Mouse (Mus musculus) gastrocnemius, postnatal 36 days (tissue): ENCODE measurements around the gene BC049730. TPM values are rescaled to one million over a fixed set of nuclear protein-coding genes. Genes with fewer than 3 reads are reported as not detected.
"Not testable (repeated sequence)": the region's sequence is repeated elsewhere in the genome, so short reads cannot be mapped to it uniquely, and the experiment has no call there.

Source experiments
- DNase-seq, 2 experiments: peaks; one replicate each; pipeline ENCODE4 v3.0.0; 2022
- intact Hi-C: fragments of 180-260 bp; cut with DNase I; formaldehyde crosslinking; loops from one replicate; pipeline ENCODE4 v1.15.1; 2025
- long read RNA-seq, 2 experiments: library from polyadenylated mRNA; stranded (forward); transcript quantifications; one replicate each; pipeline ENCODE4 v2.0.0; 2021
- total RNA-seq, 2 experiments: library from RNA; stranded (reverse); gene quantifications; 2 replicates each; pipeline ENCODE4 v1.2.3; 2021

Gene BC049730
- not detected for total RNA-seq
- long read RNA-seq, experiment 1, result 0 reads
- long read RNA-seq, experiment 2, result 0 reads

- DNase-seq, result no peak
- intact Hi-C loops, result no loop called here
Observed at GRCm38 (mm10) chr7:24708832-24709292, at the start of gene BC049730. BC049730 (plus strand) TSS chr7:24709242.

GRCm38 (mm10) chr7:24659737-24660357 lies 49.2 kb upstream of the BC049730 start:
- intact Hi-C loops, result no loop called here
- no peak for DNase-seq

GRCm38 (mm10) chr7:24661118-24661904 lies 47.7 kb upstream of the BC049730 start:
- intact Hi-C loops, result no loop called here
- DNase-seq, result no peak

GRCm38 (mm10) chr7:24662575-24662974 lies 46.5 kb upstream of the BC049730 start:
- DNase-seq, result peak; percentile 33 to 37
- intact Hi-C loops, result no loop called here

GRCm38 (mm10) chr7:24664301-24664700 lies 44.7 kb upstream of the BC049730 start:
- no peak for DNase-seq
- intact Hi-C loops, result no loop called here

GRCm38 (mm10) chr7:24664959-24665358 lies 44.1 kb upstream of the BC049730 start:
- DNase-seq, result no peak
- intact Hi-C loops, result no loop called here

- intact Hi-C loops, result loop anchor here (2.0 kb wide), 1 partner anchor 49 kb away; no protein-coding TSS in a partner anchor
- DNase-seq, result no peak
Observed at GRCm38 (mm10) chr7:24671944-24672439, 37.0 kb upstream of the BC049730 start.

- intact Hi-C loops, result no loop called here
- DNase-seq, result no peak
Observed at GRCm38 (mm10) chr7:24676575-24676974, 32.5 kb upstream of the BC049730 start, which contains the start of gene Tex101. Tex101 (minus strand) TSS chr7:24676675.

GRCm38 (mm10) chr7:24684121-24684520 lies 24.9 kb upstream of the BC049730 start:
- DNase-seq, intact Hi-C loops: not testable (repeated sequence)

- DNase-seq, intact Hi-C loops: not testable (repeated sequence)
Observed at GRCm38 (mm10) chr7:24687519-24687918, 21.5 kb upstream of the BC049730 start.

- DNase-seq, intact Hi-C loops: not testable (repeated sequence)
Observed at GRCm38 (mm10) chr7:24692693-24693092, 16.3 kb upstream of the BC049730 start.

GRCm38 (mm10) chr7:24697891-24698290 lies 11.2 kb upstream of the BC049730 start:
- intact Hi-C loops, DNase-seq: not testable (repeated sequence)

- intact Hi-C loops, DNase-seq: not testable (repeated sequence)
Observed at GRCm38 (mm10) chr7:24702841-24703240, 6.2 kb upstream of the BC049730 start.

GRCm38 (mm10) chr7:24715039-24715438 lies 6.0 kb downstream of the BC049730 start:
- DNase-seq, result no peak
- intact Hi-C loops, result no loop called here

GRCm38 (mm10) chr7:24726808-24727207 lies 17.8 kb downstream of the BC049730 start, which contains the start of gene Gm4763:
Gm4763 (minus strand) TSS chr7:24726908.
- intact Hi-C loops, DNase-seq: not testable (repeated sequence)

GRCm38 (mm10) chr7:24735970-24736670 lies 27.1 kb downstream of the BC049730 start:
- DNase-seq, result no peak
- intact Hi-C loops, result no loop called here

- no peak for DNase-seq
- intact Hi-C loops, result no loop called here
Observed at GRCm38 (mm10) chr7:24750695-24751094, 41.7 kb downstream of the BC049730 start.

- DNase-seq, result no peak
- intact Hi-C loops, result no loop called here
Observed at GRCm38 (mm10) chr7:24751610-24752009, 42.6 kb downstream of the BC049730 start.

- intact Hi-C loops, result no loop called here
- DNase-seq, result no peak
Observed at GRCm38 (mm10) chr7:24753476-24753875, 44.4 kb downstream of the BC049730 start.

GRCm38 (mm10) chr7:24758520-24758919 lies 49.5 kb downstream of the BC049730 start:
- DNase-seq, result no peak
- intact Hi-C loops, result no loop called here

GRCm38 (mm10) chr7:24760211-24760610 lies 51.2 kb downstream of the BC049730 start, which contains the start of gene Cd177:
Cd177 (minus strand) TSS chr7:24760311.
- intact Hi-C loops, result no loop called here
- no peak for DNase-seq
